Mouse (Mus musculus) layer of hippocampus, adult 9-10 months (tissue): ENCODE data around the gene Gnpnat1.
"Not testable (repeated sequence)": the region's sequence is repeated elsewhere in the genome, so short reads cannot be mapped to it uniquely, and the experiment has no call there.

ENCODE experiments used
- DNase-seq: peaks from one replicate; pipeline ENCODE4 v3.0.0; 2022; ENCODE audit warnings: low spot score

Gnpnat1 gene

GRCm38 (mm10) chr14:45404813-45405212, at the start of gene Gnpnat1:
Gene Gnpnat1 (minus strand): TSS chr14:45404913.
- DNase-seq, result not testable (repeated sequence)

- DNase-seq, result no peak
Measured at GRCm38 (mm10) chr14:45453538-45454233, 49.0 kb upstream of the Gnpnat1 start.

- DNase-seq, result no peak
Measured at GRCm38 (mm10) chr14:45452861-45453512, 48.3 kb upstream of the Gnpnat1 start.

GRCm38 (mm10) chr14:45452148-45452547, 47.4 kb upstream of the Gnpnat1 start:
- DNase-seq, result no peak

- DNase-seq, result no peak
Measured at GRCm38 (mm10) chr14:45451090-45451489, 46.4 kb upstream of the Gnpnat1 start.

- DNase-seq, result no peak
Measured at GRCm38 (mm10) chr14:45446777-45447176, 42.1 kb upstream of the Gnpnat1 start.

- no peak for DNase-seq
Measured at GRCm38 (mm10) chr14:45445445-45445844, 40.7 kb upstream of the Gnpnat1 start.

- DNase-seq, result no peak
Measured at GRCm38 (mm10) chr14:45444870-45445269, 40.2 kb upstream of the Gnpnat1 start.

GRCm38 (mm10) chr14:45442781-45443560, 38.3 kb upstream of the Gnpnat1 start:
- no peak for DNase-seq

- DNase-seq, result no peak
Measured at GRCm38 (mm10) chr14:45441291-45441690, 36.6 kb upstream of the Gnpnat1 start.

- no peak for DNase-seq
Measured at GRCm38 (mm10) chr14:45439387-45439786, 34.7 kb upstream of the Gnpnat1 start.

GRCm38 (mm10) chr14:45438931-45439275, 34.2 kb upstream of the Gnpnat1 start:
- no peak for DNase-seq

- no peak for DNase-seq
Measured at GRCm38 (mm10) chr14:45438250-45438930, 33.7 kb upstream of the Gnpnat1 start.

GRCm38 (mm10) chr14:45434220-45434619, 29.5 kb upstream of the Gnpnat1 start:
- DNase-seq, result no peak

GRCm38 (mm10) chr14:45432003-45432402, 27.3 kb upstream of the Gnpnat1 start:
- DNase-seq, result no peak

GRCm38 (mm10) chr14:45430066-45430842, 25.5 kb upstream of the Gnpnat1 start:
- no peak for DNase-seq

- DNase-seq, result peak; percentile 57
Measured at GRCm38 (mm10) chr14:45423220-45423619, 18.5 kb upstream of the Gnpnat1 start.

GRCm38 (mm10) chr14:45422371-45422770, 17.7 kb upstream of the Gnpnat1 start:
- DNase-seq, result peak; percentile 38

- DNase-seq, result no peak
Measured at GRCm38 (mm10) chr14:45419323-45419722, 14.6 kb upstream of the Gnpnat1 start.

GRCm38 (mm10) chr14:45418553-45418952, 13.8 kb upstream of the Gnpnat1 start:
- DNase-seq, result no peak

- DNase-seq, result no peak
Measured at GRCm38 (mm10) chr14:45416265-45416664, 11.6 kb upstream of the Gnpnat1 start.

GRCm38 (mm10) chr14:45403651-45404050, 1.1 kb downstream of the Gnpnat1 start:
- DNase-seq, result no peak
